Mouse (Mus musculus) macrophage (primary cell): ENCODE measurements around the gene Pfkp. TPM values are rescaled to one million over a fixed set of nuclear protein-coding genes. Genes with fewer than 3 reads are reported as not detected.

Experiments
- H3K27ac ChIP-seq: fragments of 350-480 bp; formaldehyde crosslinking; 2 replicates; pipeline ENCODE4 v1.9.0; 2021
- H3K36me3 ChIP-seq: fragments of 350-480 bp; formaldehyde crosslinking; 2 replicates; pipeline ENCODE4 v1.9.0; 2021; ENCODE audit errors: inconsistent target
- H3K4me3 ChIP-seq: fragments of 350-480 bp; formaldehyde crosslinking; 2 replicates; pipeline ENCODE4 v1.9.0; 2021; ENCODE audit errors: inconsistent target
- H3K79me2 ChIP-seq: fragments of 350-480 bp; formaldehyde crosslinking; 2 replicates; pipeline ENCODE4 v1.9.0; 2021; ENCODE audit errors: inconsistent target
- WGBS: methylation state at CpG from one replicate; pipeline ENCODE4 v1.1.7; 2026; ENCODE audit warnings: inconsistent platforms; ENCODE audit not compliant: missing documents; 5-methylcytosine and 5-hydroxymethylcytosine counted together
- polyA plus RNA-seq: library from polyadenylated mRNA; stranded (reverse); fragments of 250-400 nt; gene quantifications from 3 replicates; pipeline ENCODE4 v1.2.4, GENCODE M21; 2018; ENCODE audit warnings: inconsistent platforms

The Pfkp gene
- polyA plus RNA-seq, 1 experiment from 2014 or later: 54.0 TPM

DNA sequence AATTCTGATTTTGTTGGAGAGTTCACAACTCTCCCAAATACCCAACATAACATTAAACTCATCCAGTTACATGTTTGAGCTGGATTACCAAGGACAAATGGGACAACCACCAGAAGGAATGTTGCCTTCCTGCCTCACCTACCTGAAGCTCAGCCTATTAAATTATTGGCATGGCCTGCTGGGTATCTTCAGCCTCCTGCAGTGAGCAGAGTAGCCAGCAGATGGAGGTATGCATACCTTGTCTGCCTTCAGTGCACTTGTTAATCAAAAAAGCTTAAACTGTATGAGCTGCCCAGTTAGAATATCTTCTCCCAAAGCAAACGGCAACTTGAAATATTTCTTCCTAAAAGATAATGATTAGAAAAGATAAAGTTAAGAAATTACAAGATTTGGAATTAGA, 115.9 kb downstream of the Pfkp start:
- H3K4me3 ChIP-seq: no peak overlapping the region
- WGBS: 94% methylated on average over 1 of the region's 1 CpGs
- H3K36me3 ChIP-seq: no peaks in the 10 kb centered on the region
- no peak overlapping the region for H3K27ac ChIP-seq
- no peaks in the 10 kb centered on the region for H3K79me2 ChIP-seq

Other genes with a start within 250 kb of the Pfkp start
- gene Pitrm1, start 100.6 kb downstream of the Pfkp start, polyA plus RNA-seq: 25.2 to 39.6 TPM (median 38.6 TPM) in 3 replicates